Mouse (Mus musculus) embryonic facial prominence, embryonic 12.5 days (tissue): ENCODE data around the gene Gm37240. TPM values are rescaled to one million over a fixed set of nuclear protein-coding genes. Genes with fewer than 3 reads are reported as not detected.
"Not testable (repeated sequence)": the region's sequence is repeated elsewhere in the genome, so short reads cannot be mapped to it uniquely, and the experiment has no call there.

Experiments
- ATAC-seq: fragments of 200-750 bp; cut with Nextera tagmentation; 2 replicates; pipeline ENCODE4 v1.8.0; 2017; ENCODE audit not compliant: insufficient number of reproducible peaks, insufficient read depth, low FRiP score, low TSS enrichment
- H3K27ac ChIP-seq: fragments of 300-500 bp; sonication (generic); 2 replicates; pipeline ENCODE4 v1.5.1; 2016; ENCODE audit warnings: mild to moderate bottlenecking
- H3K27me3 ChIP-seq: fragments of 300-500 bp; sonication (generic); 2 replicates; pipeline ENCODE4 v1.6.1; 2016; ENCODE audit warnings: mild to moderate bottlenecking, moderate library complexity
- H3K36me3 ChIP-seq: fragments of 300-500 bp; sonication (generic); 2 replicates; pipeline ENCODE4 v1.6.1; 2016; ENCODE audit warnings: mild to moderate bottlenecking
- H3K4me1 ChIP-seq: fragments of 300-500 bp; sonication (generic); 2 replicates; pipeline ENCODE4 v1.6.1; 2016
- H3K4me2 ChIP-seq: fragments of 300-500 bp; sonication (generic); replicated peaks from 2 replicates; pipeline ENCODE4 v1.6.1; 2016; ENCODE audit warnings: mild to moderate bottlenecking, moderate library complexity
- H3K4me3 ChIP-seq: fragments of 300-500 bp; sonication (generic); 2 replicates; pipeline ENCODE4 v1.5.1; 2016; ENCODE audit warnings: mild to moderate bottlenecking
- H3K9ac ChIP-seq: fragments of 300-500 bp; sonication (generic); 2 replicates; pipeline ENCODE4 v1.6.1; 2016; ENCODE audit warnings: mild to moderate bottlenecking, moderate library complexity
- H3K9me3 ChIP-seq: fragments of 300-500 bp; sonication (generic); 2 replicates; pipeline ENCODE4 v1.6.1; 2016; ENCODE audit warnings: mild to moderate bottlenecking, moderate library complexity
- WGBS: fragments of 180-500 bp; shearing (Covaris S2); methylation state at CpG from one replicate; pipeline ENCODE4 v1.1.7; 2016; 5-methylcytosine and 5-hydroxymethylcytosine counted together
- polyA plus RNA-seq: library from polyadenylated mRNA; unstranded; fragments of >200 nt; fragmentation: Nextera tagmentation; extraction: Ambion mirVana; gene quantifications from 2 replicates; pipeline ENCODE4 v1.2.1, GENCODE M21; 2016

The Gm37240 gene
- polyA plus RNA-seq, 1 experiment from 2014 or later, result 4.0 TPM

GRCm38 (mm10) chr3:84664686-84665085, 1222.6 kb downstream of the Gm37240 start:
- WGBS, result 55% methylated on average over 8 of the region's 8 CpGs
- H3K27me3 ChIP-seq, result peaks cover 33% of the 10 kb centered on the region
- ATAC-seq, result no peak

GRCm38 (mm10) chr3:84663858-84664257, 1223.5 kb downstream of the Gm37240 start:
- Histone ChIP-seq H3K27me3 (peaks cover 33% of the 10 kb centered on the region), H3K4me1 (peaks cover 18% of the 10 kb centered on the region), H3K9me3 (no peaks in the 10 kb centered on the region), H3K27ac (no peak overlapping the region), H3K36me3 (no peaks in the 10 kb centered on the region), H3K4me2 (no peak overlapping the region), H3K4me3 (no peak overlapping the region), H3K9ac (no peak overlapping the region)
- ATAC-seq, result no peak
- 86% methylated on average over 4 of the region's 4 CpGs for WGBS

More at GRCm38 (mm10) chr3:84664686-84665085, 1222.6 kb downstream of the Gm37240 start:
- Histone ChIP-seq H3K36me3 (no peaks in the 10 kb centered on the region), H3K4me2 (no peak overlapping the region), H3K4me3 (no peak overlapping the region), H3K4me1 (peaks cover 18% of the 10 kb centered on the region), H3K9me3 (no peaks in the 10 kb centered on the region), H3K9ac (no peak overlapping the region), H3K27ac (no peak overlapping the region)

GRCm38 (mm10) chr3:84663079-84663478, 1224.2 kb downstream of the Gm37240 start:
- WGBS, result 68% methylated on average over 12 of the region's 12 CpGs
- Histone ChIP-seq H3K4me2 (no peak overlapping the region), H3K36me3 (no peaks in the 10 kb centered on the region), H3K4me1 (peaks cover 18% of the 10 kb centered on the region), H3K4me3 (no peak overlapping the region), H3K9me3 (no peaks in the 10 kb centered on the region), H3K27me3 (peaks cover 33% of the 10 kb centered on the region), H3K9ac (no peak overlapping the region), H3K27ac (no peak overlapping the region)
- no peak for ATAC-seq

- H3K4me3 ChIP-seq, result no peak overlapping the region
- H3K4me1 ChIP-seq, result peaks cover 10% of the 10 kb centered on the region; the same call in 1 of the 2 replicates
- H3K27me3 ChIP-seq, result peaks cover 15% of the 10 kb centered on the region
- H3K27ac ChIP-seq, result no peak overlapping the region
- WGBS, result 67% methylated on average over 2 of the region's 2 CpGs
- no peaks in the 10 kb centered on the region for H3K9me3 ChIP-seq
- no peak overlapping the region for H3K4me2 ChIP-seq
- no peak for ATAC-seq
- H3K36me3 ChIP-seq, result no peaks in the 10 kb centered on the region
- no peak overlapping the region for H3K9ac ChIP-seq
Observed at GRCm38 (mm10) chr3:84660380-84660779, 1226.9 kb downstream of the Gm37240 start.

- Histone ChIP-seq H3K9me3 (no peaks in the 10 kb centered on the region), H3K27ac (no peak overlapping the region), H3K4me1 (peaks cover 18% of the 10 kb centered on the region; the same call in 1 of the 2 replicates), H3K27me3 (peaks cover 2% of the 10 kb centered on the region; the same call in 1 of the 2 replicates), H3K36me3 (no peaks in the 10 kb centered on the region), H3K4me3 (no peak overlapping the region), H3K4me2 (no peak overlapping the region), H3K9ac (no peak overlapping the region)
- 94% methylated on average over 2 of the region's 2 CpGs for WGBS
- no peak for ATAC-seq
Observed at GRCm38 (mm10) chr3:84658872-84659271, 1228.4 kb downstream of the Gm37240 start.

GRCm38 (mm10) chr3:84658017-84658416, 1229.3 kb downstream of the Gm37240 start:
- no peak for ATAC-seq
- Histone ChIP-seq H3K4me1 (peaks cover 19% of the 10 kb centered on the region; the same call in 1 of the 2 replicates), H3K36me3 (no peaks in the 10 kb centered on the region), H3K27ac (no peak overlapping the region), H3K27me3 (no peaks in the 10 kb centered on the region), H3K9me3 (no peaks in the 10 kb centered on the region), H3K4me3 (no peak overlapping the region), H3K9ac (no peak overlapping the region), H3K4me2 (no peak overlapping the region)
- WGBS, result 86% methylated on average over 7 of the region's 7 CpGs

- Histone ChIP-seq H3K4me2 (no peak overlapping the region), H3K4me1 (peaks cover 16% of the 10 kb centered on the region; the same call in 1 of the 2 replicates), H3K27me3 (no peaks in the 10 kb centered on the region), H3K27ac (no peak overlapping the region), H3K9me3 (no peaks in the 10 kb centered on the region), H3K36me3 (no peaks in the 10 kb centered on the region), H3K9ac (no peak overlapping the region), H3K4me3 (no peak overlapping the region)
- WGBS, result 50% methylated on average over 6 of the region's 6 CpGs
- no peak for ATAC-seq
Observed at GRCm38 (mm10) chr3:84657240-84657639, 1230.1 kb downstream of the Gm37240 start.

GRCm38 (mm10) chr3:84655785-84656150, 1231.5 kb downstream of the Gm37240 start:
- peak overlapping the region; percentile 31; the same call in 1 of the 2 replicates for H3K4me2 ChIP-seq
- H3K4me1 ChIP-seq, result peaks cover 16% of the 10 kb centered on the region; the same call in 1 of the 2 replicates
- H3K27ac ChIP-seq, H3K27me3 ChIP-seq, H3K4me3 ChIP-seq, H3K36me3 ChIP-seq, ATAC-seq, H3K9me3 ChIP-seq: not testable (repeated sequence)
- WGBS, result 67% methylated on average over 2 of the region's 2 CpGs
- 0 out of 2 replicates have a peak overlapping the region, but pooled peaks have one; percentile 10 for H3K9ac ChIP-seq

GRCm38 (mm10) chr3:84654900-84655784, 1232.2 kb downstream of the Gm37240 start:
- Histone ChIP-seq H3K4me2 (peak overlapping the region; percentile 31), H3K4me3 (no peak overlapping the region), H3K27me3 (no peaks in the 10 kb centered on the region), H3K27ac (no peak overlapping the region), H3K9me3 (no peaks in the 10 kb centered on the region), H3K9ac (0 out of 2 replicates have a peak overlapping the region, but pooled peaks have one; percentile 10), H3K4me1 (peaks cover 16% of the 10 kb centered on the region; the same call in 1 of the 2 replicates), H3K36me3 (no peaks in the 10 kb centered on the region)
- WGBS, result 19% methylated on average over 16 of the region's 16 CpGs
- ATAC-seq, result no peak

GRCm38 (mm10) chr3:84654246-84654826, 1233.0 kb downstream of the Gm37240 start:
- H3K27me3 ChIP-seq, result no peaks in the 10 kb centered on the region
- H3K9me3 ChIP-seq, result no peaks in the 10 kb centered on the region
- peak overlapping the region; percentile 33 for H3K4me2 ChIP-seq
- H3K27ac ChIP-seq, result no peak overlapping the region
- no peaks in the 10 kb centered on the region for H3K36me3 ChIP-seq
- ATAC-seq, result no peak
- H3K4me1 ChIP-seq, result peaks cover 16% of the 10 kb centered on the region; the same call in 1 of the 2 replicates
- H3K9ac ChIP-seq, result no peak overlapping the region
- H3K4me3 ChIP-seq, result 0 out of 2 replicates have a peak overlapping the region, but pooled peaks have one; percentile 14
- WGBS, result 37% methylated on average over 12 of the region's 12 CpGs

- H3K36me3 ChIP-seq, result no peaks in the 10 kb centered on the region
- peaks cover 16% of the 10 kb centered on the region; the same call in 1 of the 2 replicates for H3K4me1 ChIP-seq
- no peak overlapping the region for H3K9ac ChIP-seq
- H3K9me3 ChIP-seq, result no peaks in the 10 kb centered on the region
- no peaks in the 10 kb centered on the region for H3K27me3 ChIP-seq
- no peak for ATAC-seq
- peak overlapping the region; percentile 33 for H3K4me2 ChIP-seq
- H3K27ac ChIP-seq, result no peak overlapping the region
- peak overlapping the region; percentile 14; the same call in 1 of the 2 replicates for H3K4me3 ChIP-seq
- 27% methylated on average over 13 of the region's 14 CpGs for WGBS
Observed at GRCm38 (mm10) chr3:84653557-84654245, 1233.6 kb downstream of the Gm37240 start.
